13 mouse cellular contexts compared by ENCODE assay signal in the genomic region with DNA sequence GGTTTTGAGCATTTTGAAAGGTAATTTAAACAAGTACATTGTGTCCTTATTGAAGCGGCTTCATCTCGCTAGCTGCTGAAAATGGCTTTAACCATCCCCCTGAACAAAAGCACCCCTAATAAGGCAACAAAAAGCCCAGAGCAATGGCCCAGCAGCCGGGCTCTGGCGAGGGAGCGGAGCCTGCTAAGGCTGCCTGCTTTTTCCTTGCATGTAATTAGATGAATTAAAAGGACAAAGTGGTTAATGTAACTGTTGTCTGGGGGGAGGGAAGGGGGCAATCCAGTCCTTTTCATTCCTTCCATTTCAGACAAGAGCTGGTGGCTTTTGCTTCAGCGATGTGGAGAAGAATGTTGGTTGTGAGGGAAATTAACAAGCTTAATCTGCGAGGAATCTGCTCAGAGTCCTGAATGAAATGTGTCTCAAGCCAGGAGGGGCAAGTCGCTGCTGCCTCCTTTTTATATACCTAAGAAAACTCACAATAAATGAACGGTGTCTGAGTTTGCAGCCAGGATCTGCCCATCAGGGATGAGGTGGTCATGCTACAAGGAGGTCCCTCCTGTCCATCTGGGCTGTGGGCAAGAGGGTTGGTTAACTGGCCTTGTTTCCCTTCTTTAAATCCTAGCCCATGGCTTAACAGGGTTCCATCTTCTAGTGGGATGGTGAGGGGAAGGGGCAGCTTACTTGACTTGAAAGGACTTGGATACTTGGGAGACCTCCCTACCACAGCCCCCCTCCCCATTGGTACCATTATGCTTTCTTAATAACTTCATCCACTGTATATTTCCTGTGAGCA.
DNase-seq lines count a peak whose midpoint lies in the region; ATAC-seq and TF ChIP-seq lines count a peak whose summit lies in the region.
"Had no signal": no experiment of that assay in that cellular context is flagged by ENCODE, and none has a peak within 500 bp of the region (broad histone marks: within the 10 kb centered on the region; RNA-seq: fewer than 3 reads in every experiment).

No protein-coding gene starts in this region.

- H3K9ac ChIP-seq in limb, embryonic 12.5 days (replicated peaks) = no peak overlapping the region
- H3K9ac ChIP-seq in neural tube, embryonic 14.5 days (replicated peaks; ENCODE audit: low read depth, low read length) = no peak overlapping the region
- H3K9ac ChIP-seq in intestine, embryonic 15.5 days = no peak overlapping the region
- H3K9ac ChIP-seq: liver, embryonic 13.5 days had no signal

- H3K27ac ChIP-seq in forebrain, embryonic 10.5 days = no peak overlapping the region; the same call in 1 of the 2 replicates
- no peak overlapping the region for H3K27ac ChIP-seq in limb, embryonic 12.5 days
- H3K27ac ChIP-seq in neural tube, embryonic 14.5 days (ENCODE audit: low read depth, low read length) = no peak overlapping the region
- no peak overlapping the region for H3K27ac ChIP-seq in thymus, adult 2 months (ENCODE audit: control insufficient read depth, insufficient read depth, low read length)
- no peak overlapping the region for H3K27ac ChIP-seq in intestine, embryonic 15.5 days
- H3K27ac ChIP-seq: liver, embryonic 13.5 days had no signal

- peaks cover 37% of the 10 kb centered on the region for H3K4me1 ChIP-seq in forebrain, embryonic 10.5 days
- H3K4me1 ChIP-seq in limb, embryonic 12.5 days (replicated peaks) = peaks cover 11% of the 10 kb centered on the region
- 0 out of 2 replicates have a peak, but pooled peaks cover 3% of the 10 kb centered on the region for H3K4me1 ChIP-seq in neural tube, embryonic 14.5 days (ENCODE audit: control insufficient read depth, insufficient read depth, low read length)
- no peaks in the 10 kb centered on the region for H3K4me1 ChIP-seq in thymus, adult 2 months (replicated peaks; ENCODE audit: control insufficient read depth, insufficient read depth, low read length)
- no peaks in the 10 kb centered on the region for H3K4me1 ChIP-seq in intestine, embryonic 15.5 days (replicated peaks)
- H3K4me1 ChIP-seq: liver, embryonic 13.5 days had no signal

- 6% methylated on average over 9 of the region's 9 CpGs for WGBS in forebrain, embryonic 10.5 days
- 21% methylated on average over 9 of the region's 9 CpGs for WGBS in limb, embryonic 12.5 days
- 7% methylated on average over 9 of the region's 9 CpGs for WGBS in neural tube, embryonic 14.5 days
- WGBS in thymus, adult 2 months = 53% methylated on average over 9 of the region's 9 CpGs
- WGBS in intestine, embryonic 15.5 days = 49% methylated on average over 9 of the region's 9 CpGs

- H3K36me3 ChIP-seq in forebrain, embryonic 10.5 days (replicated peaks) = no peaks in the 10 kb centered on the region
- H3K36me3 ChIP-seq in limb, embryonic 12.5 days = no peaks in the 10 kb centered on the region
- no peaks in the 10 kb centered on the region for H3K36me3 ChIP-seq in neural tube, embryonic 14.5 days (ENCODE audit: control insufficient read depth, insufficient read depth, low read length)
- H3K36me3 ChIP-seq in thymus, adult 2 months (ENCODE audit: control insufficient read depth, insufficient read depth, low read length) = no peaks in the 10 kb centered on the region
- H3K36me3 ChIP-seq in intestine, embryonic 15.5 days = no peaks in the 10 kb centered on the region
- H3K36me3 ChIP-seq: liver, embryonic 13.5 days had no signal

- no peaks in the 10 kb centered on the region for H3K9me3 ChIP-seq in forebrain, embryonic 10.5 days
- no peaks in the 10 kb centered on the region for H3K9me3 ChIP-seq in limb, embryonic 12.5 days
- no peaks in the 10 kb centered on the region for H3K9me3 ChIP-seq in neural tube, embryonic 14.5 days (ENCODE audit: control insufficient read depth, low read length)
- no peaks in the 10 kb centered on the region for H3K9me3 ChIP-seq in intestine, embryonic 15.5 days
- H3K9me3 ChIP-seq: liver, embryonic 13.5 days had no signal

- DNase-seq in forebrain, embryonic 10.5 days (ENCODE audit: extremely low spot score, low spot score) = peak; percentile 46
- peak; percentile 20 for DNase-seq in forelimb bud, embryonic 11.5 days (ENCODE audit: low read depth, low spot score)
- no peak for DNase-seq in thymus, adult 2 months
- DNase-seq in cerebellum, postnatal 36 days = no peak
- DNase-seq: adrenal gland, adult 2 months; heart, adult 18-20 months; heart, postnatal 36 days; kidney, postnatal 14 days; liver, embryonic 13.5 days had no signal

- H3K4me2 ChIP-seq in limb, embryonic 12.5 days = peak overlapping the region; percentile 17; the same call in 1 of the 2 replicates
- H3K4me2 ChIP-seq in neural tube, embryonic 14.5 days (ENCODE audit: low read depth, low read length) = peak overlapping the region; percentile 21; the same call in 1 of the 2 replicates
- H3K4me2 ChIP-seq in intestine, embryonic 15.5 days (replicated peaks) = no peak overlapping the region
- H3K4me2 ChIP-seq: liver, embryonic 13.5 days had no signal

- 0 out of 2 replicates have a peak overlapping the region, but pooled peaks have one; percentile 3 for H3K4me3 ChIP-seq in forebrain, embryonic 10.5 days
- H3K4me3 ChIP-seq in limb, embryonic 12.5 days (replicated peaks) = no peak overlapping the region
- H3K4me3 ChIP-seq in neural tube, embryonic 14.5 days (ENCODE audit: low read depth, low read length) = no peak overlapping the region
- no peak overlapping the region for H3K4me3 ChIP-seq in thymus, adult 2 months (ENCODE audit: control insufficient read depth, insufficient read depth, low read length)
- H3K4me3 ChIP-seq in intestine, embryonic 15.5 days (replicated peaks) = no peak overlapping the region
- H3K4me3 ChIP-seq: liver, embryonic 13.5 days had no signal

- H3K27me3 ChIP-seq in forebrain, embryonic 10.5 days (ENCODE audit: poor library complexity, severe bottlenecking) = peaks cover 100% of the 10 kb centered on the region
- peaks cover 15% of the 10 kb centered on the region; the same call in 1 of the 2 replicates for H3K27me3 ChIP-seq in limb, embryonic 12.5 days
- H3K27me3 ChIP-seq in neural tube, embryonic 14.5 days (ENCODE audit: control insufficient read depth, insufficient read depth, low read length) = no peaks in the 10 kb centered on the region
- H3K27me3 ChIP-seq in thymus, adult 2 months (ENCODE audit: control insufficient read depth, insufficient read depth, low read length) = no peaks in the 10 kb centered on the region
- H3K27me3 ChIP-seq in intestine, embryonic 15.5 days (replicated peaks) = no peaks in the 10 kb centered on the region
- H3K27me3 ChIP-seq: liver, embryonic 13.5 days; Patski had no signal

- no peak for TF ChIP-seq POLR2A in thymus, adult 2 months (IDR thresholded peaks at IDR 0.05; ENCODE audit: control insufficient read depth, extremely low read depth, insufficient read depth, low read length, poor library complexity)

- ATAC-seq in limb, embryonic 12.5 days (ENCODE audit: insufficient number of reproducible peaks, insufficient read depth, low FRiP score, low TSS enrichment, low read depth) = no peak
- no peak for ATAC-seq in neural tube, embryonic 14.5 days (ENCODE audit: low read depth)
- no peak for ATAC-seq in intestine, embryonic 15.5 days
- ATAC-seq: Patski had no signal

- no peak for TF ChIP-seq CTCF in thymus, adult 2 months (IDR thresholded peaks at IDR 0.05; ENCODE audit: borderline replicate concordance, control insufficient read depth, extremely low read depth, insufficient read depth, low read length, poor library complexity)

Comparison
In these comparisons a context has a peak if more than half of its experiments do, and no peak if none do; other contexts are left out.
1. DNase-seq: peak in forebrain, embryonic 10.5 days (single experiment) and forelimb bud, embryonic 11.5 days (single experiment); none in thymus, adult 2 months (single experiment) and cerebellum, postnatal 36 days (0 of 2).